Mouse (Mus musculus): ENCODE results near the gene Gm9844. TPM values are rescaled to one million over a fixed set of nuclear protein-coding genes. Genes with fewer than 3 reads are reported as not detected.

Gene Gm9844
- polyA plus RNA-seq, 1 experiment from 2014 or later, result 8.1 TPM

DNA sequence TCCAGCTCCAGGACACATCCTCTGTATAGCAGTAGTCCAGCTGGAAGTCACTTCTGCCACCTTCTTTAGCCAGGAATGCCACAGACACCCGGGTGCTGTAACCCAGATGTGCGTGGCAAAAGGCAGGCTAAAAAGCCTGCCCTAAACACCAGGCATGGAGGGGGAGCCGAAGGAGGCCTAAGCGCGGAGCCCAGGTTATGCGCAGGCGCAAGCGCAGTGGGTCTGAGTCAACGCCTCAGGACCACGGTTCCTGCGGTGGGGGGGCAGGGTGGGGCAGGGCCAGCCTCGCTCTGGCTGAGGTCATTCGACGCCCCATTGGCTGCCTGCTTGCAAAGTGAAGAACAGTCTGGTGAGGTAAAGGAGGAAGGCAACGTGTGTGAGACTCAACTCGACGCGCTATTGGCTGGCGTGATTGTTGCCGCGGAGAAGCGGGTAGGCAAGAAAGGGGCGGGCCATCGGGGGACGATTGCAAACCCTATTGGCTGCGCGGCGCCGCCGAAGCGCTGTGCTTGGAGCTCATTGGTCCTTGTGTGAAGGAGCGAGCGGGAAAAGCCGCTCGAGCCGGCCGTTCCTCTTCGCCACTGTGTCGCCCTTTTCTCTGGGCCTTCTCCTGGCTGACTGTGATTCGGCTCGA lies 7.6 kb downstream of the Gm9844 start, which contains the start of the genes Lypd4 and Dmrtc2:
Gene Lypd4 (minus strand): TSS at position 410 of the 634 bp plus-strand sequence.
Gene Dmrtc2 (plus strand): TSS at position 526 of the 634 bp plus-strand sequence.
- H3K4me3 ChIP-seq (replicated peaks), result no peak within 1 kb of the TSS
- no peak for ATAC-seq (ENCODE audit: insufficient number of reproducible peaks, low FRiP score, low TSS enrichment, low read depth)
- H3K4me1 ChIP-seq, result no peaks in the 10 kb centered on the region
- H3K27me3 ChIP-seq, result no peaks in the 10 kb centered on the region
- no peak within 1 kb of the TSS for H3K9ac ChIP-seq
- H3K27ac ChIP-seq (replicated peaks), result no peak within 1 kb of the TSS
- 51% methylated on average over 41 of the region's 41 CpGs for WGBS
- H3K9me3 ChIP-seq (replicated peaks), result no peaks in the 10 kb centered on the region
- H3K36me3 ChIP-seq, result no peaks in the 10 kb centered on the region
- 0 out of 2 replicates have a peak within 1 kb of the TSS, but pooled peaks have one; percentile 10 for H3K4me2 ChIP-seq (replicated peaks)

DNA sequence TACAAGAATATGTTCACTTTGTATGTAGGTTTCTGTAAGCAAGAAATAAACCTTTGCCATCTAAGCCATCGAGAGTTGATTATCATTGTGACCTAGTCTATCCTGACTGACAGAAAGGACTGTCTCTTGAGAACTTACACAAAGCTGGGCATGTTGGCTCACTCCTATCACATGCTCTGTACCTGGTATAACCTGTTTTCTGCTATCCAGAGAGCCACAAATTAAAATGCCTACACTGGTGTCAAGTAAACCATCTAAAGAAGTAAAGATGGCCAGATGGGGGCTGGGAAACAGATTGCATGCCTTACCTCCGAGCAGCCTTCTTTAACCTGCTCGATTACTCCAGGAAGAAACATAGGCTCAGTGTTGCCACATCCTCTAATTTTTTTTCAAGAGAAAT lies 15.6 kb downstream of the Gm9844 start:
- H3K9ac ChIP-seq, result no peak overlapping the region
- no peaks in the 10 kb centered on the region for H3K27me3 ChIP-seq
- WGBS, result 28% methylated on average over 3 of the region's 3 CpGs
- ATAC-seq (ENCODE audit: insufficient number of reproducible peaks, low FRiP score, low TSS enrichment, low read depth), result no peak
- no peak overlapping the region for H3K4me3 ChIP-seq (replicated peaks)
- no peaks in the 10 kb centered on the region for H3K4me1 ChIP-seq
- peak overlapping the region; percentile 77; the same call in 1 of the 2 replicates for H3K27ac ChIP-seq (replicated peaks)
- no peaks in the 10 kb centered on the region for H3K36me3 ChIP-seq
- H3K4me2 ChIP-seq (replicated peaks), result no peak overlapping the region
- no peaks in the 10 kb centered on the region for H3K9me3 ChIP-seq (replicated peaks)

DNA sequence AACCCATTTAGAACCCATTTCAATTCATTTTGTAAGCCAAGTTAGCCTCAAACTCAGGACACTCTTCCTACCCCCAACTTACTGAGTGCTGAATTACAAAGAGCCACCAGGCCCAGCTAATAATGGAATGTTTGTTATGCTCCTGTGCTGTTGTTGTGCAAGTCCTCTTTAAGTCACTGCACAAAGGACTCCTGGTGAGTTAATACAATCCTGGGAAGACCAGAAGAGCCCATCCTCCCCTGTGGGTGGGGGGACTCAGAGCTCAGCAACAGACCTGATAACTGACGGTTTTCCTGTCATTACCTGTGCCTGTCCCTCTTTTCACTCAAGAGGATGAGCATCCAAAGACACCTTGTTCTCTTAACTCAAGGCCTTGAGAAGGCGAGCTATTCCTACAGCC lies 17.6 kb downstream of the Gm9844 start:
- Histone ChIP-seq H3K9ac (no peak overlapping the region), H3K4me2 (replicated peaks) (no peak overlapping the region), H3K27me3 (no peaks in the 10 kb centered on the region), H3K4me3 (replicated peaks) (no peak overlapping the region), H3K4me1 (no peaks in the 10 kb centered on the region), H3K9me3 (replicated peaks) (no peaks in the 10 kb centered on the region), H3K27ac (replicated peaks) (no peak overlapping the region), H3K36me3 (no peaks in the 10 kb centered on the region)
- no peak for ATAC-seq (ENCODE audit: insufficient number of reproducible peaks, low FRiP score, low TSS enrichment, low read depth)
- 37% methylated on average over 2 of the region's 2 CpGs for WGBS

DNA sequence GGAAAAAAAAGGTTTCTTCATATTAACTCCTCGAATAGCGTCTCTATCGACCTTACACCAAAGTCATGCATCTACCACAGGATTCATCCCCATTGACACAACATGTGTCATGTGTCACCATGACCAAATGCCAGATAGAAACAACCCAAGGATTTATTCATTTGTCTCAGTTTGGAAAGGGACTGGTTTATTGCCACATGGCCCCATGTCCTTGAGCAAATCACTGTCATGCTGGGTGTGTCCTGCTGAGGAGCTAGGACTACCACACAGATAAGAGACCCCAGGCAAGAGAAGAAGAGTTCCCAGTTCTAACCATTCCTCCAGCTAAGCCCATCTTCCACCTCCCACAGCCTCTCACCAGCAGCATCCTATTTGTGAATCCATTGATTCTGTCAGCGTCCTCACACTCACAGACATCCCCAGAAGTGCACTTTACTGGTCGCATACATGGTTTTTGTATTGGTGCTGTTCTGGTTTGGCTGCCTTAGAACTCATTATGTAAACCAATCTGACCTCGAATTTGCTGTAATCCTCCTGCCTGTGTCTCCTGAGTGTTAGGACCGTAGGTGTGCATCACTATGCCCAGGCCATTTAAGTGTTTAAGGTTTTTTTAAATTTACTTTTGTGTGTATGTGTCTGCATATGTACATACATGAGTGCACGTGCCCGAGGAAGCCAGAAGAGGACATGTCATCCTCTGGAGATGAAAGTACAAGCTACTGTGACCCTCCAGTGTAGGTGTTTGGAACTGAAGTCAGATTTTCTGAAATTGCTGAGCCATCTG lies 20.6 kb downstream of the Gm9844 start:
- no peaks in the 10 kb centered on the region for H3K9me3 ChIP-seq (replicated peaks)
- ATAC-seq (ENCODE audit: insufficient number of reproducible peaks, low FRiP score, low TSS enrichment, low read depth), result no peak
- H3K4me3 ChIP-seq (replicated peaks), result no peak overlapping the region
- H3K36me3 ChIP-seq, result peaks cover 20% of the 10 kb centered on the region
- H3K4me1 ChIP-seq, result peaks cover 24% of the 10 kb centered on the region
- no peak overlapping the region for H3K9ac ChIP-seq
- no peak overlapping the region for H3K27ac ChIP-seq (replicated peaks)
- no peaks in the 10 kb centered on the region for H3K27me3 ChIP-seq
- 88% methylated on average over 9 of the region's 9 CpGs for WGBS
- no peak overlapping the region for H3K4me2 ChIP-seq (replicated peaks)

DNA sequence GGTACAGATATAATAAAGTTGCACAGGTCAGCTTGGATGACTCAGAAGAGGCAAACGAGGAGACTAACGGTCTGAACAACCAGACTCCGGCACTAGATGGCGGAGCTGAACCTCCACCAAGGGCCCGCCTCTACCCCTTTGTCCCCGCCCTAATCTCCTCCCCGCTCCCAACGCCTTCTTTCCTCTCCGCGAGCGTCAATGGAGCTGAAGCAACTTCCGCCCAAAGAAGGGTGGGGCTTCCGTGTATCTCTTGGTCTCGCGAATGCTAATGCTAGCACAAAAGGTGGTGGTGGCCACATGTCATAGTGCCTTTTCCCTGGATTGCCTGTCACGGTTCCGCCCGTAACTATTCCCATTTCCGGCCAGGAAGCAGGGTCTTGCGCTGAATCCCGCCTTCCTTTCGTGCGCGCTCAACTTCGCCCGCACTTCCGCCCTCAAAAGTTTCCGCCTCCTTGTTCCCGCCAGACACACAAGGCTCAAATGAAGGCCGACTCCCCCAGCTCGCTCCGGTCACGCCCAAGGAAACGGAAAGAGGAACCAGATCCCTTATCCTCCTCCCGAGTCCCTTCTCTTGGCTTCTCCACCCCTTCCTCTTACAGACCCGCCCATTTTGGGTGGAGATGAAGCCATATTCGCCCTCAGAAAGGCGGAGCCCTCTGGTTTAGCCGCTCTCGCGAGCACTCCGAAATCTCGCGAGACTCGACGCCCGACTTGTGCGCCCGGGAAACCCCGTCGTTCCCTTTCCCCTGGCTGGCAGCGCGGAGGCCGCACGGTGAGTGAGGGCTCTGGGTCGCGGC lies 22.1 kb downstream of the Gm9844 start, which contains the start of gene Rps19:
Gene Rps19 (plus strand): TSS at position 476 of the 797 bp plus-strand sequence.
- no peaks in the 10 kb centered on the region for H3K9me3 ChIP-seq (replicated peaks)
- H3K36me3 ChIP-seq, result peaks cover 35% of the 10 kb centered on the region
- no peaks in the 10 kb centered on the region for H3K27me3 ChIP-seq
- peak; percentile 95 for ATAC-seq (ENCODE audit: insufficient number of reproducible peaks, low FRiP score, low TSS enrichment, low read depth)
- peak within 1 kb of the TSS; percentile 99 for H3K4me3 ChIP-seq (replicated peaks)
- under 1% methylated on average over 57 of the region's 57 CpGs for WGBS
- H3K4me2 ChIP-seq (replicated peaks), result peak within 1 kb of the TSS; percentile 79
- H3K27ac ChIP-seq (replicated peaks), result peak within 1 kb of the TSS; percentile 94
- peak within 1 kb of the TSS; percentile 100 for H3K9ac ChIP-seq
- H3K4me1 ChIP-seq, result peaks cover 28% of the 10 kb centered on the region

DNA sequence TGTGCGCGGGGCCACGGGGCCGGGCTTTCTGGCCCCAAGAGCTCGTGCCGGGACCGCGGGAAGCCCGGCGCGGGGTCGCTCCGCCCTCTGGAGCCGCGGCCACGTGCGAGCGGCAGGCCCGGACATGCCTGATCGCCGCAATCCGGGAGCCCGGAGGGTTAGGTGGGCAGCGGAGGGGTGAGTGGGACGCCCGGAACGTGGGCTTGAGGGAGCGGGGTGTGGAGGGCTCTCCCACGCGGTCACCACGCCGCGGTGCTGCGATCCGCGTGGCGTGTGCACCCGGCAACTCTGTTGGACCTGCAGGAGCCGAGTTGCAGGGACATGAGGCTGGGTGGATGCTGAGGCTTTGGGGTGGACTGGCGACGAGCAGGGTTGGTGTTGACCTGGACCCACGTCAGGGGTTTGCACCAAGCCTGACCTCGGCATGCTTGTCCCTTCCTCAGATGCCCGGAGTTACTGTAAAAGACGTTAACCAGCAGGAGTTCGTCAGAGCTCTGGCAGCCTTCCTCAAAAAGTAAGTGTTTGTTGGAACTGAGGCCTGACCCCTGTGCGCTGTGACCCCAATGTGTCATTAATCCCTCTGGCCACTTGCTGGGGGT lies 22.8 kb downstream of the Gm9844 start:
- Histone ChIP-seq H3K9ac (peak overlapping the region; percentile 100), H3K4me2 (replicated peaks) (peak overlapping the region; percentile 79), H3K9me3 (replicated peaks) (no peaks in the 10 kb centered on the region), H3K27me3 (no peaks in the 10 kb centered on the region), H3K27ac (replicated peaks) (peak overlapping the region; percentile 94), H3K4me3 (replicated peaks) (peak overlapping the region; percentile 99), H3K36me3 (peaks cover 42% of the 10 kb centered on the region), H3K4me1 (peaks cover 28% of the 10 kb centered on the region)
- under 1% methylated on average over 47 of the region's 47 CpGs for WGBS
- ATAC-seq (ENCODE audit: insufficient number of reproducible peaks, low FRiP score, low TSS enrichment, low read depth), result no peak

DNA sequence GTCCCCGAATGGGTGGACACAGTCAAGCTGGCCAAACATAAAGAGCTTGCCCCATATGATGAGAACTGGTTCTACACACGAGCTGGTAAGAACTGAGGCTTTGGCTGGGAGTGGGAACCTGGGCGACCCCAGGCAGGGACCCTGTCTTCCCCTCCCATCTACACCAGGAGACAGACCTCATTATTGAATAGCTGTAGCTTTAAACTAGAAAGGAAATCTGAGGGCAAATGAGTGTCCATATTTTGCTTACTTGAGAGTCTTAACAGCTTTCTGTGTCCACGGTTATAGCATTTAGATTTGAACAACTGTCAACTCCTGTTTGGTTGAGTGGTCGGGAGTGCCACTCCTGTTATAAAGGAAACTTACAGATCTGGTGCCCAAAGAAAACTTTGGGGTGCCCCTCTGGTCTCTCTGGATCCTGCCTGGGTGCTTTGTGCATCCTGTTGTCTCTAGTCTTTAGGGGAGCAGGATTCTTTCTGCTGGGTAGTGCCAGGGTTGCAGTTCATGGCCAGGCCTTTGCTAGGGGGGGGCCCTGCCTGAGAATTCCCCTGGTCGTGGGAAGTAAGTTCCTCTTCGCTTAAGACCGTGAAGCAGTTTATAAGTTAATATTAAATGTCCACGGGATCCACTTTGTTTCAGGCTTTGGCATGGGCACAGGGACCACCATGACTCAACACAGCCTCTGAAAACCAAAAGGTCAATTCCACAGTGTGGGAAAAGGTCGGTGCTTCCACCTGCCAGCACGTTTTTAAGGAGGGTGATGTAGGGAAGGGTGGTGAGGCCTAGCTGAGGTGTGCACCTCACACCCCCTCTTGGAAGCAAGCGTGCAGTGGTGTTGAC lies 23.7 kb downstream of the Gm9844 start:
- Histone ChIP-seq H3K4me2 (replicated peaks) (peak overlapping the region; percentile 79), H3K4me3 (replicated peaks) (peak overlapping the region; percentile 99), H3K4me1 (peaks cover 28% of the 10 kb centered on the region), H3K27me3 (no peaks in the 10 kb centered on the region), H3K27ac (replicated peaks) (peak overlapping the region; percentile 58), H3K9me3 (replicated peaks) (no peaks in the 10 kb centered on the region), H3K36me3 (peaks cover 51% of the 10 kb centered on the region), H3K9ac (peak overlapping the region; percentile 100)
- ATAC-seq (ENCODE audit: insufficient number of reproducible peaks, low FRiP score, low TSS enrichment, low read depth), result no peak
- 27% methylated on average over 12 of the region's 12 CpGs for WGBS

DNA sequence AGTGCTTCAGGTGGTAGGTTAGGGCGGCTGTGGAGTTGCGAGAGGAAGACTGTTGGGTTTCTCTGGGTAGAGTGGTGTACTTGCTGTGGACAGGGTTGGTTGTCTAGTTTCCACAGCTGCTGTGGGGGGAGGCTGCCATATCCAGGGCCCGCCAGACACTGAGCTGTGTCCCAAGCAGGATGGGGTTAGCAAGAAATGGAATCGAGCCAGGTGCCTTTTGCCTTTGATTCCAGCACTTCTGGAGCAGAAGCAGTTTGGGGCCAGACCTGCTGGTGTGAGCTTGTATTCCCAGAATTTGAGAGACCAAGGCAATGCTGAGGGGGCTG lies 24.3 kb downstream of the Gm9844 start:
- 50% methylated on average over 4 of the region's 4 CpGs for WGBS
- peak overlapping the region; percentile 58 for H3K27ac ChIP-seq (replicated peaks)
- H3K4me3 ChIP-seq (replicated peaks), result peak overlapping the region; percentile 99
- ATAC-seq (ENCODE audit: insufficient number of reproducible peaks, low FRiP score, low TSS enrichment, low read depth), result no peak
- peaks cover 28% of the 10 kb centered on the region for H3K4me1 ChIP-seq
- peaks cover 57% of the 10 kb centered on the region for H3K36me3 ChIP-seq
- no peaks in the 10 kb centered on the region for H3K27me3 ChIP-seq
- no peaks in the 10 kb centered on the region for H3K9me3 ChIP-seq (replicated peaks)
- H3K4me2 ChIP-seq (replicated peaks), result peak overlapping the region; percentile 79
- peak overlapping the region; percentile 100 for H3K9ac ChIP-seq

DNA sequence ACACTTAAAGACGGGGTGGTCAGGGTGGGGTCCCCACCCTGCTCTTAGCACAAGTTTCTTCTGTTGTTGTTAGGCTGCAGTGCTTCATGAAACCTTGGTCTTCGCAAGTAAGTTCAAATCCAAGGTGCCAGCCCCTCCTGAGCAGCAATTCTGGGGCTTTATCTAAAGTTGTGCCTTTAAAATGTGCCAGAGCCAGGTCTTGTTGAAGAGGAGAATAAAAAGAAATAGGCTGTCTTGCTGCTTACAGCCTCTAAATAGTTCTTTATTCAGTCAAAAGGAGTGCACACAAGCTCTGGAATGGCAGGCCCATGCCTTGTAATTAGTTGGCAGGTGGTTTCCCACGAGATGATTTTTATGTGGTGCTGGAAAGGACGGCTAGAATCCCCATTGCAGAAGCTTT lies 25.1 kb downstream of the Gm9844 start:
- WGBS, result 66% methylated on average over 4 of the region's 4 CpGs
- H3K4me1 ChIP-seq, result peaks cover 28% of the 10 kb centered on the region
- H3K27me3 ChIP-seq, result no peaks in the 10 kb centered on the region
- peak overlapping the region; percentile 100; the same call in 1 of the 2 replicates for H3K9ac ChIP-seq
- ATAC-seq (ENCODE audit: insufficient number of reproducible peaks, low FRiP score, low TSS enrichment, low read depth), result no peak
- peaks cover 57% of the 10 kb centered on the region for H3K36me3 ChIP-seq
- 0 out of 2 replicates have a peak overlapping the region, but pooled peaks have one; percentile 79 for H3K4me2 ChIP-seq (replicated peaks)
- H3K9me3 ChIP-seq (replicated peaks), result no peaks in the 10 kb centered on the region
- H3K27ac ChIP-seq (replicated peaks), result peak overlapping the region; percentile 12; the same call in 1 of the 2 replicates
- H3K4me3 ChIP-seq (replicated peaks), result no peak overlapping the region; the same call in 1 of the 2 replicates

Measured in embryonic facial prominence, embryonic 15.5 days (tissue).